Mouse (Mus musculus) hindbrain, embryonic 12.5 days (tissue): Measurements from ENCODE around the gene Ttll7. TPM values are rescaled to one million over a fixed set of nuclear protein-coding genes. Genes with fewer than 3 reads are reported as not detected.

Experiments
- ATAC-seq: fragments of 200-750 bp; cut with Nextera tagmentation; 2 replicates; pipeline ENCODE4 v1.8.0; 2017; ENCODE audit warnings: moderate TSS enrichment; ENCODE audit not compliant: low FRiP score
- H3K27ac ChIP-seq: fragments of 300-500 bp; sonication (generic); 2 replicates; pipeline ENCODE4 v1.5.1; 2016; ENCODE audit warnings: mild to moderate bottlenecking
- H3K27me3 ChIP-seq: fragments of 300-500 bp; sonication (generic); 2 replicates; pipeline ENCODE4 v1.6.1; 2016; ENCODE audit warnings: mild to moderate bottlenecking
- H3K36me3 ChIP-seq: fragments of 300-500 bp; sonication (generic); 2 replicates; pipeline ENCODE4 v1.6.1; 2016; ENCODE audit warnings: mild to moderate bottlenecking
- H3K4me1 ChIP-seq: fragments of 300-500 bp; sonication (generic); 2 replicates; pipeline ENCODE4 v1.6.1; 2016
- H3K4me2 ChIP-seq: fragments of 300-500 bp; sonication (generic); replicated peaks from 2 replicates; pipeline ENCODE4 v1.6.1; 2016; ENCODE audit warnings: mild to moderate bottlenecking
- H3K4me3 ChIP-seq: fragments of 300-500 bp; sonication (generic); 2 replicates; pipeline ENCODE4 v1.5.1; 2016; ENCODE audit warnings: mild to moderate bottlenecking
- H3K9ac ChIP-seq: fragments of 300-500 bp; sonication (generic); 2 replicates; pipeline ENCODE4 v1.6.1; 2016; ENCODE audit warnings: mild to moderate bottlenecking, moderate library complexity
- H3K9me3 ChIP-seq: fragments of 300-500 bp; sonication (generic); replicated peaks from 2 replicates; pipeline ENCODE4 v1.6.1; 2016; ENCODE audit warnings: mild to moderate bottlenecking
- WGBS: fragments of 180-500 bp; shearing (Covaris S2); methylation state at CpG from one replicate; pipeline ENCODE4 v1.1.7; 2016; 5-methylcytosine and 5-hydroxymethylcytosine counted together
- polyA plus RNA-seq: library from polyadenylated mRNA; unstranded; fragments of >200 nt; fragmentation: Nextera tagmentation; extraction: Ambion mirVana; gene quantifications from 2 replicates; pipeline ENCODE4 v1.2.1, GENCODE M21; 2016

The Ttll7 gene
- polyA plus RNA-seq, 1 experiment from 2014 or later = 9.7 TPM

DNA sequence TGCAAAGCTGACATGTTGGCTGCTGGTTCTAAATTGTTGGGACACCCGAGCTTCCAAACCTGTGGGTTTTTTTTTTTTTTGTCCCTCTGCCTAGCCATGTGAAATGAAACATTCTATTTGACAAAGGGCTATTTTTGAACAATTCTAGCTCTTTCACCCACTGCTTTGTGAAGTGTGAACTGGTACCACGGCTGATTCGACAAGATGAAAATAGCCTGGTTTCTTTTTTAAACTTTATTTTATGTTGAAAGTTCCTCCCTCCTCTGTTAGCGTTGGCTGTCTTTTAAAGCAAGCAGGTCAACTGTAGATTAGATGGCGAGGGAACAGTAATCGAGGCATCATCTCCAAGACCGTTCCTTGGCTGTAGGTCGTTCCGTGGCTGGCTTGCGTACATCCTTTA, 5.2 kb downstream of the Ttll7 start:
- 79% methylated on average over 10 of the region's 10 CpGs for WGBS
- Histone ChIP-seq H3K9me3 (no peaks in the 10 kb centered on the region), H3K4me2 (no peak overlapping the region), H3K9ac (no peak overlapping the region), H3K36me3 (no peaks in the 10 kb centered on the region), H3K27me3 (no peaks in the 10 kb centered on the region), H3K27ac (no peak overlapping the region), H3K4me1 (no peaks in the 10 kb centered on the region), H3K4me3 (no peak overlapping the region)
- ATAC-seq = no peak

DNA sequence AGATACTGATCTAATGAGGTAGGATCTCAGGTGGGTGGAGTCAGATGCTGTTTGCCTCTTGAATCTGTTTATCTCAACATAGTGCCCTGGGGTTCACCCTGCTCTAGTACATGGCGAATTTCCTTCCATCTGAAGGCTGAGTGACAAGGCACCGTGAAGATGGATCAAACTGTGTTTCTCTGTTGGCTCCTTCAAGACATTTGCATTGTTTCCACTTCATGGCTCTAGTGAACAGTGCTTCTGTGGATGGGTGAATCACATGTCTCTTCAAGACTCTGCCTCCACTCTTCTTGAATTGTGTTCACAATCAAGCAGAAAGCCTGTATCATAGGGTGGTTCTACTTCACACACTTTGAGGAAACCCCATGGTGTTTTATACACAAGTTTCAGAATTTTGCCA, 8.1 kb downstream of the Ttll7 start:
- Histone ChIP-seq H3K27ac (no peak overlapping the region), H3K9ac (no peak overlapping the region), H3K4me3 (no peak overlapping the region), H3K27me3 (no peaks in the 10 kb centered on the region), H3K4me2 (no peak overlapping the region), H3K36me3 (no peaks in the 10 kb centered on the region), H3K9me3 (no peaks in the 10 kb centered on the region), H3K4me1 (no peaks in the 10 kb centered on the region)
- WGBS = 79% methylated on average over 2 of the region's 2 CpGs
- no peak for ATAC-seq

- Histone ChIP-seq H3K4me1 (no peaks in the 10 kb centered on the region), H3K36me3 (no peaks in the 10 kb centered on the region), H3K4me3 (no peak overlapping the region), H3K9ac (no peak overlapping the region), H3K4me2 (no peak overlapping the region), H3K27ac (no peak overlapping the region), H3K27me3 (no peaks in the 10 kb centered on the region), H3K9me3 (no peaks in the 10 kb centered on the region)
- no peak for ATAC-seq
- WGBS = 31% methylated on average over 4 of the region's 4 CpGs
Measured at GRCm38 (mm10) chr3:146866563-146866962, 14.4 kb downstream of the Ttll7 start.

DNA sequence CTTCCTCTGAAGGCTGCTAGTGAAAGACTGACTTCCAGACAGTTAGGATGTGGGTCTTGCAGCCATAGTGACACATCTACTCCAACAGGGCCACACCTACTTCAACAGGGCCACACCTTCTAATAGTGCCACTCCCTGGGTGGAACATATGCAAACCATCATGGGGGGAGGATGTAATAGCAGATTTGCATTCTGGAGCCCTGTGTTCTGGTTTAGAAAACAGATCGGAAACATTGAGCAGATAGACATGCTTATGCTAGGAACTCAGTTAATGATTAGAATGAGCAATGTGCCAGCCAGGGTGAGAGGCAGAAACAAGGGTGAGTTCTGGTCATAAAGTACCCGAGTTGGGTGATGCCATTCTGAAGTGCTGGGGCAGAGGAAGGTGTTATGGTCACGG, 19.8 kb downstream of the Ttll7 start:
- Histone ChIP-seq H3K27ac (no peak overlapping the region), H3K4me2 (no peak overlapping the region), H3K4me1 (no peaks in the 10 kb centered on the region), H3K4me3 (no peak overlapping the region), H3K27me3 (no peaks in the 10 kb centered on the region), H3K9ac (no peak overlapping the region), H3K9me3 (no peaks in the 10 kb centered on the region), H3K36me3 (no peaks in the 10 kb centered on the region)
- ATAC-seq = no peak
- WGBS = 87% methylated on average over 3 of the region's 3 CpGs

GRCm38 (mm10) chr3:146875929-146876328, 23.8 kb downstream of the Ttll7 start:
- Histone ChIP-seq H3K36me3 (no peaks in the 10 kb centered on the region), H3K4me2 (no peak overlapping the region), H3K27ac (no peak overlapping the region), H3K9ac (no peak overlapping the region), H3K4me1 (no peaks in the 10 kb centered on the region), H3K27me3 (no peaks in the 10 kb centered on the region), H3K4me3 (no peak overlapping the region), H3K9me3 (0 out of 2 replicates have a peak, but pooled peaks cover 4% of the 10 kb centered on the region)
- WGBS = 73% methylated on average over 2 of the region's 2 CpGs
- no peak for ATAC-seq

DNA sequence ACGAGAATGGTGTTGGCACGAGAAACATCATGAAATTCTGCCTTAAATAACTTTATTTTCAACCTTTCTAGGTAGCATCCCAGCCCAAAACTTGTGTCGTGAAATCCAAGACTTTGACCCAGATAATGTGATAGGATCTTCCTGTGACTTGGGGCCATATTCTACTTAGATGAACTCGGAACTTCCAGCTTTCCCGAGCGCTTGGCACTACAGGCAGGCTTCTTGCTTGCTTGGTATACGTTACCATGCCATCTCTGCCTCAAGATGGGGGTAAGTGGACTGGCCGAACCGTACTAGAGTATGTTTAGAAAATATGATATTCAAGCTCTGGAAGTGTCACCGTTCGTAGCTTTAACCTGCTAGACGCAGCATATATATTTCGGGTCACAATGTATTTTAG, 41.8 kb downstream of the Ttll7 start:
- no peak overlapping the region for H3K9ac ChIP-seq
- WGBS = 92% methylated on average over 13 of the region's 13 CpGs
- no peak overlapping the region for H3K4me3 ChIP-seq
- no peaks in the 10 kb centered on the region for H3K36me3 ChIP-seq
- no peak for ATAC-seq
- no peaks in the 10 kb centered on the region for H3K4me1 ChIP-seq
- H3K27ac ChIP-seq = no peak overlapping the region
- no peaks in the 10 kb centered on the region for H3K9me3 ChIP-seq
- H3K27me3 ChIP-seq = no peaks in the 10 kb centered on the region
- H3K4me2 ChIP-seq = no peak overlapping the region

- Histone ChIP-seq H3K9ac (no peak overlapping the region), H3K27ac (no peak overlapping the region), H3K4me2 (no peak overlapping the region), H3K4me3 (no peak overlapping the region), H3K27me3 (no peaks in the 10 kb centered on the region), H3K4me1 (no peaks in the 10 kb centered on the region), H3K36me3 (no peaks in the 10 kb centered on the region), H3K9me3 (no peaks in the 10 kb centered on the region)
- no peak for ATAC-seq
- WGBS = 86% methylated on average over 8 of the region's 8 CpGs
Measured at GRCm38 (mm10) chr3:146896581-146896980, 44.4 kb downstream of the Ttll7 start.

GRCm38 (mm10) chr3:146900094-146900493, 47.9 kb downstream of the Ttll7 start:
- H3K36me3 ChIP-seq = no peaks in the 10 kb centered on the region
- H3K27ac ChIP-seq = no peak overlapping the region
- no peaks in the 10 kb centered on the region for H3K4me1 ChIP-seq
- H3K4me3 ChIP-seq = no peak overlapping the region
- no peak overlapping the region for H3K9ac ChIP-seq
- no peaks in the 10 kb centered on the region for H3K9me3 ChIP-seq
- WGBS = 78% methylated on average over 3 of the region's 3 CpGs
- H3K4me2 ChIP-seq = no peak overlapping the region
- H3K27me3 ChIP-seq = no peaks in the 10 kb centered on the region
- ATAC-seq = no peak

- ATAC-seq = no peak
- 59% methylated on average over 4 of the region's 4 CpGs for WGBS
- no peak overlapping the region for H3K9ac ChIP-seq
- no peak overlapping the region for H3K4me3 ChIP-seq
- H3K36me3 ChIP-seq = no peaks in the 10 kb centered on the region
- H3K27ac ChIP-seq = no peak overlapping the region
- no peaks in the 10 kb centered on the region for H3K4me1 ChIP-seq
- no peaks in the 10 kb centered on the region for H3K27me3 ChIP-seq
- no peaks in the 10 kb centered on the region for H3K9me3 ChIP-seq
- no peak overlapping the region for H3K4me2 ChIP-seq
Measured at GRCm38 (mm10) chr3:146901729-146902128, 49.6 kb downstream of the Ttll7 start.

- no peaks in the 10 kb centered on the region for H3K36me3 ChIP-seq
- H3K27me3 ChIP-seq = no peaks in the 10 kb centered on the region
- no peak overlapping the region for H3K4me3 ChIP-seq
- no peak overlapping the region for H3K4me2 ChIP-seq
- no peak overlapping the region for H3K9ac ChIP-seq
- ATAC-seq = no peak
- H3K27ac ChIP-seq = no peak overlapping the region
- H3K9me3 ChIP-seq = no peaks in the 10 kb centered on the region
- 79% methylated on average over 3 of the region's 3 CpGs for WGBS
- no peaks in the 10 kb centered on the region for H3K4me1 ChIP-seq
Measured at GRCm38 (mm10) chr3:146905606-146906005, 53.4 kb downstream of the Ttll7 start.

GRCm38 (mm10) chr3:146908922-146909321, 56.8 kb downstream of the Ttll7 start:
- no peak for ATAC-seq
- no peak overlapping the region for H3K9ac ChIP-seq
- H3K36me3 ChIP-seq = no peaks in the 10 kb centered on the region
- H3K27me3 ChIP-seq = no peaks in the 10 kb centered on the region
- no peaks in the 10 kb centered on the region for H3K9me3 ChIP-seq
- no peak overlapping the region for H3K4me3 ChIP-seq
- 75% methylated on average over 5 of the region's 5 CpGs for WGBS
- H3K27ac ChIP-seq = no peak overlapping the region
- no peaks in the 10 kb centered on the region for H3K4me1 ChIP-seq
- H3K4me2 ChIP-seq = no peak overlapping the region

DNA sequence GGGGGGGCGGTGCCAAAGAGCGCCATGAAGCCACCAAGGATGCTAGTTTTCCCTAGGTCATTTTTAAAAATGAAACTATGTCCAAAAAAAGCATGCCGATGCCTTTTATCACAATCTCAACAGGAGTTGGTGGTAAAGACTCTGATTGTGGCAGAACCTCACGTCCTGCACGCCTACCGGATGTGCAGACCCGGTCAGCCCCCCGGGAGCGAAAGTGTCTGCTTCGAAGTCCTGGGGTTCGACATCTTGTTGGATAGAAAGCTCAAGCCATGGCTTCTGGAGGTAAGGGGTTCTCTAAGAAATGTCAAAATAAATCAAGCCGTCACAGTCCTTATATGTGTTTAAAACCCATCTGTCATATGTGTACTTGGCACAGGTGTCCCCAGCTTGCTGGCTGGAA, 60.9 kb downstream of the Ttll7 start:
- 90% methylated on average over 12 of the region's 12 CpGs for WGBS

DNA sequence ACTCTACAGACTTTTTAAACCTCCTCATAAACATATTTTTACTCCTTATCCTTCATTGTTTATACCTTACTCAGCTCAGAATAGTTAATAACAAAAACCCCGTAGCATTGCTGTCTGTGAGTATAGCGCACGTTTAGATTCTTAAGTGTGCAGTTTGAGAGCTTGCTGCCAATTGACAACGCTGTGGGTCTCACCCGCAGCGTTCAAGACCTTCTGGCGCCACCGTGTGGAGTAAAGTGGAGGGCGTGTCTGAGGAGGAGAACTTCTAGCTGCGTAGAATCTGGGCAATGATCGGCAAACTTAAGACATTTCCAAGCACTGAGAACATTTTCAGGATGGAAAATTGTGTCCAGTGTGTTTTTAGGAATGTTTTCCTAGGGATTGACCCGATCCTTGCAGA, 62.6 kb downstream of the Ttll7 start:
- ATAC-seq = no peak
- no peak overlapping the region for H3K27ac ChIP-seq
- WGBS = 13% methylated on average over 12 of the region's 12 CpGs
- no peaks in the 10 kb centered on the region for H3K4me1 ChIP-seq
- no peak overlapping the region for H3K9ac ChIP-seq
- H3K4me3 ChIP-seq = no peak overlapping the region
- H3K27me3 ChIP-seq = no peaks in the 10 kb centered on the region
- no peak overlapping the region for H3K4me2 ChIP-seq
- no peaks in the 10 kb centered on the region for H3K9me3 ChIP-seq
- H3K36me3 ChIP-seq = no peaks in the 10 kb centered on the region

More for the DNA sequence above, 60.9 kb downstream of the Ttll7 start:
- H3K36me3 ChIP-seq = no peaks in the 10 kb centered on the region
- H3K9me3 ChIP-seq = no peaks in the 10 kb centered on the region
- H3K27me3 ChIP-seq = no peaks in the 10 kb centered on the region
- no peak overlapping the region for H3K4me2 ChIP-seq
- no peak for ATAC-seq
- H3K9ac ChIP-seq = no peak overlapping the region
- H3K4me3 ChIP-seq = no peak overlapping the region
- H3K4me1 ChIP-seq = no peaks in the 10 kb centered on the region
- no peak overlapping the region for H3K27ac ChIP-seq

GRCm38 (mm10) chr3:146917891-146918290, 65.7 kb downstream of the Ttll7 start:
- Histone ChIP-seq H3K27me3 (no peaks in the 10 kb centered on the region), H3K4me2 (no peak overlapping the region), H3K9me3 (no peaks in the 10 kb centered on the region), H3K9ac (no peak overlapping the region), H3K4me3 (no peak overlapping the region), H3K27ac (no peak overlapping the region), H3K4me1 (no peaks in the 10 kb centered on the region), H3K36me3 (no peaks in the 10 kb centered on the region)
- ATAC-seq = no peak
- 80% methylated on average over 8 of the region's 8 CpGs for WGBS
